In the genomic region with DNA sequence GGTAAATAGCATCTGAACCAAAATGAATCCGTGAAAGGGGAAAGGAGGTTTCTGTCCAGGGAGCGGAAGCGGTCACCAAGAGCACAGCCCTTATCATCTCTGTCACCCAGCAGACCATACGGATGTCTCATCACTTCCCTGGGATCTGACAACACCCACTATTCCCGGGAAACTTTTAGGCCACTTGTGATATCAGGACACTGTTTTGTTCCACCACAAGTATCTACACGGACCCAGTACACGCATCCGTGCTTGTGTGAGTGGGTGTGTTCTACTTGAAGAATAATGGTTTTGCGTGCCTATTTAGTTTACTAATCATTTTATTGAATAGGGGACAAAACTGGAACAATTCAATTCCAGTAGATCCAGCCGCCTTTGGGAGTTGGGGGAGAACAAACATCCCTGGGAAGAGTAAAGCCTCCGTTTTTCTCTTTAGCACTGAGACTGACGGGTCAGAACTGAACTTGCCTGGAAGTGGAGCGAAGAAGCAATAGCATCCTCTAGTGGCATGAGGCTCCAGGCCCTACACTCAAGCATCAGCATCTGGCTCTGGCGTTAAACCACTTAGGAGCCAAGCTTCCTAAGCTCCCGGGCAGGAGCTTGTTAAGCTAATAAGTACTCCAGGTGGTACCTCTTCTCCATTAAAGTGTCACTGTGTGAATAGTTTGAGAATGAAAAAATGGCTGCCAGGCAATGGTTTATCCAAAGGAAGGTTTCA, we compare ENCODE assay signal across 9 mouse cellular contexts. TPM values are rescaled to one million over a fixed set of nuclear protein-coding genes. Genes with fewer than 3 reads are reported as not detected.
DNase-seq lines count a peak whose midpoint lies in the region; ATAC-seq lines count a peak whose summit lies in the region.
"Had no signal": no experiment of that assay in that cellular context is flagged by ENCODE, and none has a peak within 500 bp of the region (broad histone marks: within the 10 kb centered on the region; RNA-seq: fewer than 3 reads in every experiment).

No protein-coding gene starts in this region.

- no peak overlapping the region for H3K27ac ChIP-seq in hindbrain, embryonic 10.5 days
- no peak overlapping the region for H3K27ac ChIP-seq in hindbrain, embryonic 12.5 days
- H3K27ac ChIP-seq in neural tube, embryonic 15.5 days (replicated peaks) = no peak overlapping the region

- no peaks in the 10 kb centered on the region for H3K4me1 ChIP-seq in hindbrain, embryonic 10.5 days (replicated peaks)
- no peaks in the 10 kb centered on the region for H3K4me1 ChIP-seq in hindbrain, embryonic 12.5 days
- H3K4me1 ChIP-seq in neural tube, embryonic 15.5 days = no peaks in the 10 kb centered on the region

- H3K4me3 ChIP-seq in hindbrain, embryonic 10.5 days = no peak overlapping the region
- no peak overlapping the region for H3K4me3 ChIP-seq in hindbrain, embryonic 12.5 days
- no peak overlapping the region for H3K4me3 ChIP-seq in neural tube, embryonic 15.5 days (replicated peaks)

- WGBS in hindbrain, embryonic 10.5 days = 63% methylated on average over 15 of the region's 15 CpGs
- 62% methylated on average over 15 of the region's 15 CpGs for WGBS in hindbrain, embryonic 12.5 days
- 58% methylated on average over 15 of the region's 15 CpGs for WGBS in neural tube, embryonic 15.5 days

- DNase-seq in hindbrain, embryonic 10.5 days (ENCODE audit: low spot score) = peak; percentile 32
- peak; percentile 50 for DNase-seq in cerebellum, adult 9-10 months
- DNase-seq in frontal cortex, postnatal 36 days (ENCODE audit: low spot score in 2 of 2) = peak; percentile 54 to 82
- peak; percentile 36 for DNase-seq in kidney, adult 18-20 months
- DNase-seq in left cerebral cortex, postnatal 25 days (ENCODE audit: low spot score in 2 of 2) = peak; percentile 65 to 82
- no peak for DNase-seq in spleen, postnatal 14 days (ENCODE audit: low spot score in 2 of 2)

- no peaks in the 10 kb centered on the region for H3K27me3 ChIP-seq in hindbrain, embryonic 10.5 days (ENCODE audit: insufficient read depth, poor library complexity, severe bottlenecking)
- no peaks in the 10 kb centered on the region for H3K27me3 ChIP-seq in hindbrain, embryonic 12.5 days
- H3K27me3 ChIP-seq in neural tube, embryonic 15.5 days (replicated peaks) = no peaks in the 10 kb centered on the region

- H3K4me2 ChIP-seq in hindbrain, embryonic 12.5 days (replicated peaks) = no peak overlapping the region
- no peak overlapping the region for H3K4me2 ChIP-seq in neural tube, embryonic 15.5 days

- ATAC-seq in hindbrain, embryonic 12.5 days (ENCODE audit: low FRiP score) = no peak
- peak; percentile 86 for ATAC-seq in neural tube, embryonic 15.5 days (ENCODE audit: low FRiP score)

- H3K9ac ChIP-seq in hindbrain, embryonic 12.5 days = no peak overlapping the region
- H3K9ac ChIP-seq in neural tube, embryonic 15.5 days (replicated peaks) = no peak overlapping the region

- intact Hi-C loops in left cerebral cortex, postnatal 25 days (cut with DNase I) = loop anchor here (2.0 kb wide), 1 partner anchor 1012 kb away; no protein-coding TSS in a partner anchor

- H3K9me3 ChIP-seq in hindbrain, embryonic 10.5 days = no peaks in the 10 kb centered on the region
- H3K9me3 ChIP-seq in hindbrain, embryonic 12.5 days (replicated peaks) = no peaks in the 10 kb centered on the region
- H3K9me3 ChIP-seq in neural tube, embryonic 15.5 days (replicated peaks) = no peaks in the 10 kb centered on the region

- no peaks in the 10 kb centered on the region for H3K36me3 ChIP-seq in hindbrain, embryonic 10.5 days
- no peaks in the 10 kb centered on the region for H3K36me3 ChIP-seq in hindbrain, embryonic 12.5 days
- H3K36me3 ChIP-seq in neural tube, embryonic 15.5 days = no peaks in the 10 kb centered on the region

RNA-seq across cellular contexts. Expression of gene C7, which starts 5.4 kb away (rescaled TPM):
- 0.07 TPM in 1 of 2 replicates, not detected in the other for polyA plus RNA-seq in hindbrain, embryonic 10.5 days (2016; fragmentation: Nextera tagmentation; extraction: Ambion mirVana)
- polyA plus RNA-seq in hindbrain, embryonic 12.5 days (2016; fragmentation: Nextera tagmentation; extraction: Ambion mirVana) = not detected in 2 replicates
- 1 to 10 TPM in 1 of 2 experiments, under 1 TPM in 1; 0.64 to 1.1 TPM for total RNA-seq in left cerebral cortex, postnatal 25 days (2021)
- polyA plus RNA-seq in neural tube, embryonic 15.5 days (2015; fragmentation: Nextera tagmentation; extraction: Ambion mirVana) = 0.08 TPM in 1 of 2 replicates, not detected in the other
- polyA plus RNA-seq: liver, embryonic 16.5 days had no signal

RNA-seq across cellular contexts. Expression of gene Card6, which starts 39.4 kb away (rescaled TPM):
- 0.63 and 0.89 TPM in 2 replicates for polyA plus RNA-seq in hindbrain, embryonic 10.5 days (2016; fragmentation: Nextera tagmentation; extraction: Ambion mirVana)
- 1.2 and 2.2 TPM in 2 replicates for polyA plus RNA-seq in hindbrain, embryonic 12.5 days (2016; fragmentation: Nextera tagmentation; extraction: Ambion mirVana)
- 1 to 10 TPM; 1.3 to 2.1 TPM for total RNA-seq in left cerebral cortex, postnatal 25 days (2021)
- 0.32 and 0.91 TPM in 2 replicates for polyA plus RNA-seq in neural tube, embryonic 15.5 days (2015; fragmentation: Nextera tagmentation; extraction: Ambion mirVana)

RNA-seq across cellular contexts. Expression of gene Rpl37, which starts 47.5 kb away (rescaled TPM):
- 417 and 434 TPM in 2 replicates for polyA plus RNA-seq in hindbrain, embryonic 10.5 days (2016; fragmentation: Nextera tagmentation; extraction: Ambion mirVana)
- 384 and 473 TPM in 2 replicates for polyA plus RNA-seq in hindbrain, embryonic 12.5 days (2016; fragmentation: Nextera tagmentation; extraction: Ambion mirVana)
- 100 to 1,000 TPM; 237 to 247 TPM for total RNA-seq in left cerebral cortex, postnatal 25 days (2021)
- 343 and 364 TPM in 2 replicates for polyA plus RNA-seq in neural tube, embryonic 15.5 days (2015; fragmentation: Nextera tagmentation; extraction: Ambion mirVana)

Comparison
In these comparisons a context has a peak if more than half of its experiments do, and no peak if none do; other contexts are left out.
1. DNase-seq: peak in hindbrain, embryonic 10.5 days (single experiment), cerebellum, adult 9-10 months (single experiment), frontal cortex, postnatal 36 days (2 of 2), kidney, adult 18-20 months (single experiment) and left cerebral cortex, postnatal 25 days (2 of 2); none in spleen, postnatal 14 days (0 of 2).